Mouse (Mus musculus) liver, embryonic 12.5 days (tissue): ENCODE results near the gene Atp6v0a1. TPM values are rescaled to one million over a fixed set of nuclear protein-coding genes. Genes with fewer than 3 reads are reported as not detected.

ENCODE experiments used
- ATAC-seq: fragments of 200-750 bp; cut with Nextera tagmentation; 2 replicates; pipeline ENCODE4 v1.8.0; 2017; ENCODE audit warnings: moderate number of reproducible peaks, mild to moderate bottlenecking, moderate library complexity
- H3K27ac ChIP-seq: fragments of 300-500 bp; sonication (generic); 2 replicates; pipeline ENCODE4 v1.5.1; 2016; ENCODE audit warnings: mild to moderate bottlenecking
- H3K27me3 ChIP-seq: fragments of 300-500 bp; sonication (generic); replicated peaks from 2 replicates; pipeline ENCODE4 v1.6.1; 2016; ENCODE audit warnings: mild to moderate bottlenecking, moderate library complexity
- H3K36me3 ChIP-seq: fragments of 300-500 bp; sonication (generic); 2 replicates; pipeline ENCODE4 v1.6.1; 2016; ENCODE audit warnings: mild to moderate bottlenecking, moderate library complexity
- H3K4me1 ChIP-seq: fragments of 300-500 bp; sonication (generic); 2 replicates; pipeline ENCODE4 v1.6.1; 2016
- H3K4me2 ChIP-seq: fragments of 300-500 bp; sonication (generic); 2 replicates; pipeline ENCODE4 v1.6.1; 2016; ENCODE audit warnings: mild to moderate bottlenecking, moderate library complexity
- H3K4me3 ChIP-seq: fragments of 300-500 bp; sonication (generic); 2 replicates; pipeline ENCODE4 v1.5.1; 2016; ENCODE audit warnings: mild to moderate bottlenecking, moderate library complexity
- H3K9ac ChIP-seq: fragments of 300-500 bp; sonication (generic); 2 replicates; pipeline ENCODE4 v1.6.1; 2016; ENCODE audit warnings: mild to moderate bottlenecking, moderate library complexity
- H3K9me3 ChIP-seq: fragments of 300-500 bp; sonication (generic); replicated peaks from 2 replicates; pipeline ENCODE4 v1.6.1; 2016; ENCODE audit warnings: mild to moderate bottlenecking, moderate library complexity
- WGBS: fragments of 180-500 bp; shearing (Covaris S2); methylation state at CpG from one replicate; pipeline ENCODE4 v1.1.7; 2016; ENCODE audit not compliant: insufficient replicate concordance; 5-methylcytosine and 5-hydroxymethylcytosine counted together
- polyA plus RNA-seq: library from polyadenylated mRNA; unstranded; fragments of >200 nt; fragmentation: Nextera tagmentation; extraction: Ambion mirVana; gene quantifications from 2 replicates; pipeline ENCODE4 v1.2.1, GENCODE M21; 2016

Gene Atp6v0a1
- polyA plus RNA-seq, 1 experiment from 2014 or later = 56.5 TPM

GRCm38 (mm10) chr11:101082208-101083082 is 73.2 kb downstream of the Atp6v0a1 start, which contains the start of gene Coasy:
Coasy (plus strand) TSS chr11:101082565.
- peak; percentile 87 for ATAC-seq
- Histone ChIP-seq H3K27me3 (peaks cover 43% of the 10 kb centered on the region), H3K9me3 (no peaks in the 10 kb centered on the region), H3K4me2 (peak within 1 kb of the TSS; percentile 95), H3K4me1 (peaks cover 61% of the 10 kb centered on the region), H3K4me3 (peak within 1 kb of the TSS; percentile 78), H3K9ac (peak within 1 kb of the TSS; percentile 86), H3K36me3 (peaks cover 14% of the 10 kb centered on the region), H3K27ac (peak within 1 kb of the TSS; percentile 93)
- WGBS = under 1% methylated on average over 51 of the region's 51 CpGs

- Histone ChIP-seq H3K4me2 (peak overlapping the region; percentile 95), H3K36me3 (peaks cover 16% of the 10 kb centered on the region), H3K27ac (peak overlapping the region; percentile 93), H3K4me1 (peaks cover 69% of the 10 kb centered on the region), H3K9ac (peak overlapping the region; percentile 86), H3K4me3 (peak overlapping the region; percentile 78), H3K27me3 (peaks cover 36% of the 10 kb centered on the region), H3K9me3 (no peaks in the 10 kb centered on the region)
- ATAC-seq = no peak
- WGBS = 32% methylated on average over 19 of the region's 19 CpGs
Observed at GRCm38 (mm10) chr11:101083083-101083697, 73.9 kb downstream of the Atp6v0a1 start.

GRCm38 (mm10) chr11:101084246-101084645 is 75.0 kb downstream of the Atp6v0a1 start:
- Histone ChIP-seq H3K4me1 (peaks cover 74% of the 10 kb centered on the region), H3K27ac (no peak overlapping the region), H3K9ac (no peak overlapping the region), H3K9me3 (no peaks in the 10 kb centered on the region), H3K27me3 (peaks cover 25% of the 10 kb centered on the region), H3K4me2 (no peak overlapping the region), H3K4me3 (no peak overlapping the region), H3K36me3 (peaks cover 26% of the 10 kb centered on the region)
- ATAC-seq = no peak
- 82% methylated on average over 14 of the region's 14 CpGs for WGBS

- Histone ChIP-seq H3K9me3 (no peaks in the 10 kb centered on the region), H3K4me2 (no peak overlapping the region), H3K36me3 (peaks cover 32% of the 10 kb centered on the region), H3K4me1 (peaks cover 69% of the 10 kb centered on the region), H3K27ac (no peak overlapping the region), H3K27me3 (peaks cover 20% of the 10 kb centered on the region), H3K9ac (no peak overlapping the region), H3K4me3 (no peak overlapping the region)
- WGBS = 90% methylated on average over 12 of the region's 12 CpGs
- no peak for ATAC-seq
Observed at GRCm38 (mm10) chr11:101084811-101085210, 75.6 kb downstream of the Atp6v0a1 start.

GRCm38 (mm10) chr11:101085617-101086322 is 76.5 kb downstream of the Atp6v0a1 start:
- Histone ChIP-seq H3K27me3 (peaks cover 10% of the 10 kb centered on the region), H3K4me1 (peaks cover 67% of the 10 kb centered on the region), H3K4me2 (peak overlapping the region; percentile 94), H3K9ac (peak overlapping the region; percentile 86), H3K36me3 (peaks cover 41% of the 10 kb centered on the region), H3K27ac (peak overlapping the region; percentile 83; the same call in 1 of the 2 replicates), H3K4me3 (no peak overlapping the region), H3K9me3 (no peaks in the 10 kb centered on the region)
- 91% methylated on average over 18 of the region's 18 CpGs for WGBS
- ATAC-seq = no peak

- Histone ChIP-seq H3K4me2 (peak overlapping the region; percentile 94), H3K27me3 (peaks cover 5% of the 10 kb centered on the region), H3K27ac (peak overlapping the region; percentile 83), H3K4me3 (peak overlapping the region; percentile 80), H3K9ac (peak overlapping the region; percentile 86), H3K9me3 (no peaks in the 10 kb centered on the region), H3K36me3 (peaks cover 47% of the 10 kb centered on the region), H3K4me1 (peaks cover 64% of the 10 kb centered on the region)
- no peak for ATAC-seq
- 82% methylated on average over 6 of the region's 6 CpGs for WGBS
Observed at GRCm38 (mm10) chr11:101086323-101086674, 77.0 kb downstream of the Atp6v0a1 start.

- H3K4me2 ChIP-seq = peak within 1 kb of the TSS; percentile 94
- peak within 1 kb of the TSS; percentile 83 for H3K27ac ChIP-seq
- H3K27me3 ChIP-seq = no peaks in the 10 kb centered on the region
- peak; percentile 80 for ATAC-seq
- peaks cover 57% of the 10 kb centered on the region for H3K4me1 ChIP-seq
- H3K36me3 ChIP-seq = peaks cover 54% of the 10 kb centered on the region
- peak within 1 kb of the TSS; percentile 80 for H3K4me3 ChIP-seq
- WGBS = 5% methylated on average over 52 of the region's 52 CpGs
- H3K9ac ChIP-seq = peak within 1 kb of the TSS; percentile 86
- H3K9me3 ChIP-seq = no peaks in the 10 kb centered on the region
Observed at GRCm38 (mm10) chr11:101086756-101087681, 77.8 kb downstream of the Atp6v0a1 start, which contains the start of gene Mlx. Mlx (plus strand) TSS chr11:101087277.

GRCm38 (mm10) chr11:101087682-101088055 is 78.4 kb downstream of the Atp6v0a1 start:
- H3K4me2 ChIP-seq = peak overlapping the region; percentile 94
- 7% methylated on average over 8 of the region's 8 CpGs for WGBS
- no peaks in the 10 kb centered on the region for H3K9me3 ChIP-seq
- H3K4me1 ChIP-seq = peaks cover 56% of the 10 kb centered on the region
- H3K27me3 ChIP-seq = no peaks in the 10 kb centered on the region
- H3K27ac ChIP-seq = peak overlapping the region; percentile 83
- peak overlapping the region; percentile 86 for H3K9ac ChIP-seq
- peaks cover 60% of the 10 kb centered on the region for H3K36me3 ChIP-seq
- ATAC-seq = no peak; the same call in 1 of the 2 replicates
- peak overlapping the region; percentile 80 for H3K4me3 ChIP-seq

- no peak overlapping the region for H3K4me2 ChIP-seq
- no peaks in the 10 kb centered on the region for H3K27me3 ChIP-seq
- H3K36me3 ChIP-seq = peaks cover 72% of the 10 kb centered on the region
- no peak overlapping the region for H3K4me3 ChIP-seq
- no peak overlapping the region for H3K27ac ChIP-seq
- ATAC-seq = no peak
- H3K9me3 ChIP-seq = no peaks in the 10 kb centered on the region
- peaks cover 52% of the 10 kb centered on the region for H3K4me1 ChIP-seq
- 82% methylated on average over 1 of the region's 1 CpGs for WGBS
- 0 out of 2 replicates have a peak overlapping the region, but pooled peaks have one; percentile 9 for H3K9ac ChIP-seq
Observed at GRCm38 (mm10) chr11:101089931-101090330, 80.7 kb downstream of the Atp6v0a1 start.

- Histone ChIP-seq H3K27ac (peak overlapping the region; percentile 98), H3K36me3 (peaks cover 79% of the 10 kb centered on the region), H3K9me3 (no peaks in the 10 kb centered on the region), H3K4me1 (peaks cover 27% of the 10 kb centered on the region), H3K9ac (peak overlapping the region; percentile 90), H3K4me3 (peak overlapping the region; percentile 86), H3K27me3 (no peaks in the 10 kb centered on the region), H3K4me2 (peak overlapping the region; percentile 99)
- WGBS = 2% methylated on average over 18 of the region's 18 CpGs
- no peak for ATAC-seq
Observed at GRCm38 (mm10) chr11:101094930-101095313, 85.7 kb downstream of the Atp6v0a1 start.
